Mouse (Mus musculus) cerebellum, adult 18-20 months (tissue): ENCODE results near the gene 2700049A03Rik.
A peak's percentile ranks its signal among the peaks of the same experiment; 100 is the strongest.

Experiments
- DNase-seq, 2 experiments: peaks; one replicate each; pipeline ENCODE4 v3.0.0; 2021

2700049A03Rik gene

GRCm38 (mm10) chr12:71184396-71184795, 47.7 kb downstream of the 2700049A03Rik start:
- no peak for DNase-seq

DNA sequence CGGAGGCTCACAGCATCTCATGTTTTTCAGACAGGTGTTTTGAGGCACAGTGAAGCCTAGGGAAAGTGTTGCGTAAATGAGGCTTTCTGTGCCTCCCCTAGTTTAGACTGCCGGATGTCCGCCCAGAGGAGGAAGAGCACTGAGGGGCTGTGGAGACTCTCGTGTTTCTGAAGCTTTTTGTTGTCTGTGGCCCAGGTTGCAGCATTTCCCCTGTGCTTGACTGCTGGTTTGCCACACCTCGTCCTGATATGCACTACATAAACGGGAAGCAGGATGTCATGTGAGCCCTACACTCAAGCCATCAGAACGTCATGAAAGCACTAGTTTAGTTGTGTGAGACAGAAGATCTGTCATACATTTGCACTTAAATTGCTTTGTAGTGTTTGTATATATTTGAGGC, 56.1 kb downstream of the 2700049A03Rik start:
- no peak for DNase-seq

- DNase-seq, result peak; percentile 13 to 29
Observed at GRCm38 (mm10) chr12:71197671-71198070, 61.0 kb downstream of the 2700049A03Rik start.

- DNase-seq, result no peak
Observed at GRCm38 (mm10) chr12:71201753-71202152, 65.1 kb downstream of the 2700049A03Rik start.

DNA sequence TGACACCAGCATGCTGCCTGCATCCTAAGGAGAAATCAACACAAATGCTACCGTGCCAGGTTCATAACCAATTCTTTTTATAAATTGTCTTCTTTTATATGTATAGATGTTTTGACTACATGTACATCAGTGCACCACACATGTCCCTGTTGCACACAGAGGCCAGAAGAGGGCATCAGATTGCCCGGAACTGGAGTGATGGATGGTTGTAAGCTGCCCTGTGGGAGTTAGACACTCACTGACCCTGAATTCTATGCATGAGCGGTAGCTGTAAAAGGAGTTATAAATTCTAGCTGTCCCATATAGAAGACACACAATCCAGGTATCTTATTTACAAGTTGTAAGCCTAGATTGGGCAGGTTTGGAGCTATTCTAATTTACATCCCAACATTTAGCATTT, 67.7 kb downstream of the 2700049A03Rik start:
- DNase-seq, result no peak

DNA sequence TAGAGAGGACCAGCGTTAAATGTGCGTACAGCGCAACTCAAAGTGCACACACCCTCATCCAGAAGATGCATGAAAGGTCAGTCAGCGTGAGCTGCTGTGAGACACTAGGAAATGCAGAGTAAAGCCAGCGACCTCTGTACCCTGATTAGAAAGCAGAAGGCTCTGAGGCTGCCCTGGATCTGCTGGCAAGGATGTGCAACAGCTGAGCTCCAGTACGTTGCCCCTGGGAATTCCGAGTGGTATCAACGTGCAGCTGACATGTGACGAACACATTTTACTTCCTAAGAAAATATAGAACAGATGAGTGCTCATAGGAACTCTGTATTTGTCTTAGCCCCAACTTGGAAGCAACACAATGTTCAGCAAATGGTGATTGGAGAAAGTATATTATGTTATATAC, 80.5 kb downstream of the 2700049A03Rik start:
- DNase-seq, result no peak

DNA sequence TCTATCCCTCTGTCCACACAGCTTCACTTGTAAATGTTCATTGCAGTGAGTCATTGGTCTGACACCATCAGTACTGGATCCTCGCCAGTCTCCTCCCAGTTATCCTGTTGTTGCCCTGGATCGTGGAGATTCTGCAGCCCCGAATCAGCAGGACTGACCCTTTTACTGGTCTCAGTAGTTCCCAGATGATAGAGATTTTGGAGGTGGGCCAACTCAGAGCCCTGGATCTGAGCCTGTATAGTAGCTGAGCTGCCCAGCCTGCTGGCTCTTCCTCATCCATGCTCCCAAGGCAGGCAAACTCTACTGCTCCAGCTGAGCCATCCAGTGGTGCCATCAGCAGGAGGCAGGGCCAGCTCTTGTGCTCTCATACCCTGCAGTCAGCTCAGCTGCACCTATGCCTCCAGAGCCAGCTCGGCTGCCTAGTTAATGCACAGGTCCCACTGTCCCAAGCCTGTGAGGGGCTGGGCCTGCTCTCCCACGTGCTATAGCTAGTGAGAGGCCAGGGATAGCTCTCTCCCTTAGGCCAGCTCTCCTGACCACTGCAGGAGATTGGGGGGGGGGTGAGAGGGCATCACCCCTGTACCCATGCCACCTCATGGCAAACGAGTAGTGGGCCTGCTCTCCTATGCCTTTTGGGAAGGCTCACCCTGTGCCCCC, 81.3 kb downstream of the 2700049A03Rik start:
- DNase-seq, result peak in 1 of 2 experiments; percentile 27

- no peak for DNase-seq
Observed at GRCm38 (mm10) chr12:71222761-71223160, 86.1 kb downstream of the 2700049A03Rik start.

DNA sequence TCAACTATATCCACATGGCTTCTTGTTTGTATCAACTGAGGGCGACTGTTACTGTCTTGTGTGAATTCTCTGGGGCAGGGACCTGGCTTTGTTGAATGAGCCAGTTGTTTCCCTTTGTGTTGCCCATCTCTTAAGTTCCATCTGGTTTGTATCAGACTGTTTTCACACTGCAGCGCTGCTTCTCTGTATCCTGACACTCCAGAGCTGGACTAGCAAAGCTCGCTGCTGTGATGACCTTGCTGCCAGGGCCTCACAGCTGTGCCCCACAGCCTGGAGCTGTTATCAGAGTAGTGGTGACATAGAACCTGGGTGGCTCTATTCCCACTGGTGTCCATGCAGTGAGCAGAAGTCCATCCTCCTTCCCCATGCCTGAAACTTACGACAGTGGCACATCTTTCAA, 91.1 kb downstream of the 2700049A03Rik start:
- DNase-seq, result no peak

DNA sequence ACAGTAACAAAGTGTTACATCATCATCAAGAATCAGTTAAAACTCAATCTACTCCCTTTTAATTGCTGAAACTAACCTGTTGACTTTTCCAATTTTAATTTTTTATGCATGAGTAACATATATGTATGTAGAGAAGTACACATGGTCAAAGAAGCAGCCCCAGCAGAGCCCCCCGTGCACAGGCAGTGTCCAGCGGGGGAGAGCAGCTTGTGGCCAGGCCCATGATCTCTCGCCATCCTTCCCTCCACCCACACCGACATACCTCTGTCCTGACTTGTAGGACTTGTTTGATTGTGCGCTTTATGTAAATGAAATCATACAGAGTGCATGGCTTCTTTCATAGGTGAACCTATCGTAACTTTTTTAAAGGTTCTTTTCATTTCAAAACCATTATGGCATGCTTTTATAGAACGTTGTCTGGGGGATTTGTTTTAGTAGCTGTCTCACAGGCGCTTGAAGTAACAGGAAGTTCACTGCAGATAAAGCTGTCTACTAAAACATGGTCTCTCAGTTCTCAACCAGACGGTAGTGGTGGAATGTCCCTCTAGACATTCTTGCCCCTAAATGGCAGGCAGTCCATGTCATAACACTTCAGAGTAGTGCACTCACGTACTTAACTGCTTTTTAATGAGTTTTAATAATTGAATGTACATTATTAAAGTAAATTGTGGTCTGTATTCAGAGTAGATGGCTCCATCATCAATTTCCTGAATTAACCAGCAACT, 92.4 kb downstream of the 2700049A03Rik start:
- DNase-seq, result no peak

- no peak for DNase-seq
Observed at GRCm38 (mm10) chr12:71231561-71231960, 94.9 kb downstream of the 2700049A03Rik start.

DNA sequence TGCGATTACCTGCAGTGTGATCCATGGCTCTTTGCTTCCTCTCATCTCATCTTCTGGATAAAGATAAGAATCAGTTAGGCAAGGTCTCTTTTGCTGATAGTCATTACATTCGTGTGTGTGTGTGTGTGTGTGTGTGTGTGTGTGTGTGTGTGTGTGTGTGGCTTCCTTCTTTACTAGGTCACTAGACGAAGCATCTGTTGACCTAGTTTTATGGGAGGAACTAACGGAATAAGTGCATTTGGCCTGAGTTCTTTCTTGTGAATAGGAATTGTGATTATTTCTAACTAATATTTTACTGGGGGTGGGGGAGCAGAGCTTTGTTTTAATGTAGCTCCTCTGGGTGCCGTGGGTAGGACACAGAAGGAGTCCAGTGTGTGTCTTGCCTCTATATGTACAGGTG, 96.8 kb downstream of the 2700049A03Rik start:
- no peak for DNase-seq

- DNase-seq, result no peak
Observed at GRCm38 (mm10) chr12:71237074-71237473, 100.4 kb downstream of the 2700049A03Rik start.

DNA sequence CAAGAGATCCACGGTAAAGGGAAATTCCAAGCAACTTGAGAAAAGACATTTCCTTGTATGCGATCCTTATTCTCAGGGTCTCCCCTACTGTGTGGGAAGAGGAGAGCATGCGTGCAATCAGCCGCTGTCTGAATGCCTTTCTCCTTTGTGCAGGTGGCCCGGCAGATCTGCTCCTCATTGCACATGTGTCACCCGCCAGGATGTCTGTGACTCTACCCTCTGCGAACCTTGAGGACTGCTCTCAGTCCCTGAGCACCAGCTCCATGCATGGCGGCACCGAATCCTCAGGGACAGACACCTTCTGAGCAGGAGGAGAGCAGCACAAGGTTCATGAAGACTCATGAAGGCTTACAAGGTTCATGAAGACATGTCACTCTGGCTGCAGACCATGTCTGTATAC, 106.1 kb downstream of the 2700049A03Rik start:
- DNase-seq, result no peak

DNA sequence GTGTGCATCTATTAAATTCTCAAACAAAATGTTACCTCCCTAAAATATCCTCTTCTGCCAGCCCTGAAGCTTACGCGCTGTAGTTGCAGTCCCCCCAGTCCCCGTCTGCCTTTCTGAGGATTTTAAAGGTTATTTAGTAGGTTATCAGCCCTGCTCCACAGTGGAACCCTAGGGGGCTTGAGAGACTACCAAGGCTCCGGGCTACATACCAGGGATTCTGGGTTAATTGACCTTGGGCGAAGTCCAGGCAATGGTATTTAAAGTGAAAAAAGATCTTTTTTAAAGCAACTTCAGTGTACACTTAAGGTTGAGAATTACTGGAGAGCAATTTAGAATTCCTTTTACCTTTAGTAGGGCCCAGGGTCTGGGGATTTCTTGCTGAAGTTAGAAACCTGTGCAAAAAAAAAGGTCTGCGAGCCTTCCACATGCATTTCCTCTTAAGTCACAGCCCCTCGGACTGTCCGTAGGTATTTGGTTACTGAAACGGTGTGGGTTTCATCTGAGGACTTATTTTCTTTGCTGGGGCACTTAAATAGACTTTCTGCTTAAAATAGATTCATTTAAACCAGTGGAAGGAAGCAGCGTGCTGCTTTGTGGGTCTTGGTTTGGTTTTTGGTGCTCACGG, 108.2 kb downstream of the 2700049A03Rik start:
- no peak for DNase-seq

DNA sequence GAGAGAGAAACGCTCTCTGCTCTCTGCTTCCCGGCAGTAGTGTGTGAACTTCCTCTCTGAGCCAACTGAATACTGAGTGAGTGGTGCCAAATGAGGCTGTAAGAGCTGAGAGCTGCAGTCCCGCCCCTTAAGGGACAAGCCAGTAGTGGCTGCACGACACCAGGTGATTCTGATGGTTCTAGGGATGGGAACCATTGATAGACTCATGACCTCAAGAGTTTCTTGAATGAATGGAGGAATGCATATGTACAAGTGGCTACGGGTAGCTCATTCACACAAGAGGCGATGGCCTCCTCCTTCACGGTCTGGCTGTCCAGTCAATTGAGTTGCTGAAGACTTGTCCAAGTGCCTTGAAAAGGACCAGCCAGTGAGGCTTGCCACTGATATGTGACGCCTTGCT, 110.5 kb downstream of the 2700049A03Rik start:
- no peak for DNase-seq

GRCm38 (mm10) chr12:71249348-71249747, 112.7 kb downstream of the 2700049A03Rik start:
- no peak for DNase-seq

DNA sequence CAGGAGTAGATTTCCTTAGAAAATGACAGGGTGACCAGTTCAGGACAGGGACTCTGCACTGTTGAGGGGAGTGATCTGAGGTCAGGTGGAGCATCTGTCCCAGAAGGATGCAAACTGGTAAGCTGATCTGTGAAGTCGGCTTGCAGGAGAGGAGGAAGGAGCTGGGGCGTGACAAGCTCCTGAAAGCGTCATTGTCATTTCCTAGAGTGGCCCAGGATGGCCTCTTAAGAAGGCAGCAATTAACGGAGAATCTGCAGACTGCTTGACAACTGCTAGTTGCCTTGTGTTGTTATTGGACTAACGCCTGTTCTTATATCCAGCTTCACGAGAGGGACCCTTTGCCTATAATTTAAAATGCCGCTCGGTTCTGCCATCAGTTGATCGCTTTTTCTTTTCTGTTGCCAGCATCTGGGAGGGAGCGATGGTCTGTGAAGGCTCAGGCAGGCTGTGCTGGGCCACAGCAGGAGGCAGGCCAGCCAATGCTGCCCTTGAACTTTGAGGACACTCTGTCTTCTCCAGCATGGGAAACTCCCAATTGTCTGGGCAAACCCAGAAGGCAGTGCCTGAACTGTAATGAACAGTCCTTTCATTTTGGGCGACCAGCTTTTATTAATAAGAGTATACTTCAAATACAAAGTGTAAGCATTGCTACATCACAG, 116.0 kb downstream of the 2700049A03Rik start:
- DNase-seq, result no peak

- no peak for DNase-seq
Observed at GRCm38 (mm10) chr12:71254779-71255178, 118.1 kb downstream of the 2700049A03Rik start.

- DNase-seq, result no peak
Observed at GRCm38 (mm10) chr12:71258196-71258920, 121.7 kb downstream of the 2700049A03Rik start.

DNA sequence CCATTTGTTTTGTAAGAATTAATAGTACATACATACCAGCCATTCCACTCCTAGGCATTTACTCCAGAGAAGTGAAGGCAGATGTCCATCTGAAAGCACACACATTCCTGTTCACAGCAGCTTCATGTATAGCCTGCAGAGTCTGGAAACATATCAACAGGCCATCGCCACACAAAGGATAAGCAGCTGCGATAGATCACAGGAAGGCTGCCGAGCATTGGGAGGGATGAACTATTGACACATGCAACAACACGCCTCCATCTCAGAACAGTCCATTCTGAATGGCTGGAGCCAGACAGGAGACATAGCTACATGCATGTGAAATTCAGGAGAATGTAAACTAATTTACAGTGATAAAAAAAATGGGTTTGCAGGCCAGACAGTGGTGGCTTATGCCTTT, 127.6 kb downstream of the 2700049A03Rik start:
- DNase-seq, result no peak

DNA sequence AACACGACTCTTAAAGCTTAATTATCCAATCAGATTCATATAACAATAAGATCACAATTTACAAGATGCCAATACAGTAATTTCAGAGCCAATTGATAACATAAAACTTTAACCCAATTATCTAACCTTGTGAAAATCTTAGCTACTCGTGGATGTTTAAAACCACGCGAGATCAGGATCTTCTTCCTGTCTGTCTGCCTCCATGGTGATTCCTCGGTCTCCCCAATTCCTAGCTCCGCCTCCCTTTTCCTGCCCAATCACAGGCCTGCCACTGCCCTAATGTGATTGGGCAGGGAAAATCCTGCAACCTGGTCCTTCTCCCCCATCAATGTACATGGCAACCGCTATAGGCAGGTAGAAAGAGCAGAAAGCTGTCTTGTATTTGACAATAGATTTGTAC, 132.7 kb downstream of the 2700049A03Rik start:
- DNase-seq, result no peak

DNA sequence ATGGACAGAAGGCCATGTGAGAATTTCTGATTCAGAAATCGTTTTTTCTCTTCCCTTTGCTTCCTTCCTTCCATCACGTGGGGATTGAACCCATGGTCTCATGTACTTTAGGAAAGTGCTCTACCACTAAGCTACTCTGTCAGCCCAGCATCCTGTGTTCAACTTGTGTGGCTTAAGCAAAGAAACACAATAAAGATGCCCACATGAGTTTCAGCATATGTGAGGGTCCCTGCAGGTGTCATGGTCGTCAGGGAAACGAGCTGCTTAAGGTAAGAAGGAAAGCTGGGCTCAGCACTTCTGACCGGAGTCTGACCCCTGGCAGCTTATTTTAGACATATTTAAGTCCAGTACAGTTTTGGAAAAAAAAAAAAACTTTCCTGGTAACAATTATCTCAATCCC, 134.5 kb downstream of the 2700049A03Rik start:
- no peak for DNase-seq
